Mouse (Mus musculus): ENCODE data around the gene Brip1.

Brip1 gene

GRCm38 (mm10) chr11:86158950-86159349 lies 42.0 kb downstream of the Brip1 start:
- POLR2A ChIA-PET = interaction anchor here in 1 of 4 experiments (0.6 kb wide), 1 partner anchor 800 kb away, joined by 3 read pairs; no protein-coding TSS in a partner anchor
- CTCF ChIA-PET = no interaction called here

GRCm38 (mm10) chr11:86155638-86156037 lies 45.4 kb downstream of the Brip1 start:
- CTCF ChIA-PET = no interaction called here
- POLR2A ChIA-PET = no interaction called here

- ChIA-PET POLR2A (interaction anchor here in 2 of 4 experiments (0.8 to 1.1 kb wide), 4 partner anchors 9 to 616 kb away, joined by 3 to 5 read pairs (median 4); partner anchors contain the start of genes Rps6kb1 (in 1 of the 2) and Tubd1 (in 1 of the 2)), CTCF (no interaction called here)
Measured at GRCm38 (mm10) chr11:86131324-86131723, 69.7 kb downstream of the Brip1 start.

- ChIA-PET POLR2A (interaction anchor here in 1 of 4 experiments (0.6 kb wide), 1 partner anchor 15 kb away, joined by 4 read pairs; no protein-coding TSS in a partner anchor), CTCF (interaction anchor here in 1 of 4 experiments (0.5 to 0.6 kb wide), 2 partner anchors 73 to 666 kb away, joined by 4 read pairs; no protein-coding TSS in a partner anchor)
Measured at GRCm38 (mm10) chr11:86117078-86117869, 83.7 kb downstream of the Brip1 start.

GRCm38 (mm10) chr11:86115955-86116354 lies 85.0 kb downstream of the Brip1 start:
- CTCF ChIA-PET = no interaction called here
- POLR2A ChIA-PET = no interaction called here

- ChIA-PET POLR2A (interaction anchor here in 1 of 4 experiments (1.3 kb wide), 1 partner anchor 19 kb away, joined by 5 read pairs; no protein-coding TSS in a partner anchor), CTCF (interaction anchor here in 1 of 4 experiments (0.5 kb wide), 1 partner anchor 112 kb away, joined by 3 read pairs; no protein-coding TSS in a partner anchor)
Measured at GRCm38 (mm10) chr11:86107276-86107675, 93.7 kb downstream of the Brip1 start.

GRCm38 (mm10) chr11:86106596-86106995 lies 94.4 kb downstream of the Brip1 start:
- POLR2A ChIA-PET = no interaction called here

GRCm38 (mm10) chr11:86101191-86101590 lies 99.8 kb downstream of the Brip1 start:
- ChIA-PET POLR2A (interaction anchor here in 1 of 4 experiments (0.6 kb wide), 1 partner anchor 25 kb away, joined by 3 read pairs; no protein-coding TSS in a partner anchor), CTCF (no interaction called here)

More at GRCm38 (mm10) chr11:86106596-86106995, 94.4 kb downstream of the Brip1 start:
- CTCF ChIA-PET = interaction anchor here in 1 of 4 experiments (0.5 kb wide), 1 partner anchor 252 kb away, joined by 3 read pairs; no protein-coding TSS in a partner anchor

GRCm38 (mm10) chr11:86099341-86099740 lies 101.7 kb downstream of the Brip1 start:
- POLR2A ChIA-PET = no interaction called here
- CTCF ChIA-PET = interaction anchor here in 1 of 4 experiments (0.6 kb wide), 1 partner anchor 313 kb away, joined by 3 read pairs; no protein-coding TSS in a partner anchor

GRCm38 (mm10) chr11:86088815-86089214 lies 112.2 kb downstream of the Brip1 start:
- POLR2A ChIA-PET = no interaction called here
- CTCF ChIA-PET = interaction anchor here in 1 of 4 experiments (0.5 kb wide), 1 partner anchor 269 kb away, joined by 15 read pairs; no protein-coding TSS in a partner anchor

GRCm38 (mm10) chr11:86084522-86084921 lies 116.5 kb downstream of the Brip1 start:
- ChIA-PET CTCF (interaction anchor here in 1 of 4 experiments (0.5 to 1.2 kb wide), 2 partner anchors 13 to 89 kb away, joined by 3 read pairs; no protein-coding TSS in a partner anchor), POLR2A (interaction anchor here in 1 of 4 experiments (0.5 to 1.5 kb wide), 2 partner anchors 9 to 42 kb away, joined by 5 to 6 read pairs; no protein-coding TSS in a partner anchor)

- CTCF ChIA-PET = interaction anchor here in 1 of 4 experiments (1.8 kb wide), 1 partner anchor 386 kb away, joined by 3 read pairs; no protein-coding TSS in a partner anchor
- POLR2A ChIA-PET = no interaction called here
Measured at GRCm38 (mm10) chr11:86078025-86078424, 123.0 kb downstream of the Brip1 start.

- POLR2A ChIA-PET = interaction anchor here in 1 of 4 experiments (0.7 to 1.0 kb wide), 2 partner anchors 22 to 96 kb away, joined by 3 read pairs; no protein-coding TSS in a partner anchor
- CTCF ChIA-PET = interaction anchor here in 3 of 4 experiments (0.5 to 1.8 kb wide), 6 partner anchors 87 to 387 kb away, joined by 3 to 9 read pairs (median 3); no protein-coding TSS in a partner anchor
Measured at GRCm38 (mm10) chr11:86076966-86077365, 124.0 kb downstream of the Brip1 start.

- CTCF ChIA-PET = interaction anchor here in 3 of 4 experiments (0.5 to 1.8 kb wide), 10 partner anchors 9 to 387 kb away, joined by 3 to 9 read pairs (median 4); no protein-coding TSS in a partner anchor
- POLR2A ChIA-PET = interaction anchor here in 2 of 4 experiments (0.5 to 1.5 kb wide), 7 partner anchors 8 to 490 kb away, joined by 3 to 6 read pairs (median 3); partner anchors contain the start of gene Ints2 (in 1 of the 2)
Measured at GRCm38 (mm10) chr11:86076403-86076802, 124.6 kb downstream of the Brip1 start.

- POLR2A ChIA-PET = interaction anchor here (0.5 to 1.5 kb wide), 12 partner anchors 9 to 1229 kb away, joined by 3 to 9 read pairs (median 3); partner anchors contain the start of genes Gm11444 (in 1 of the 4) and Ints2 (in 1 of the 4)
Measured at GRCm38 (mm10) chr11:86075371-86075770, 125.6 kb downstream of the Brip1 start.

GRCm38 (mm10) chr11:86068651-86069050 lies 132.3 kb downstream of the Brip1 start:
- CTCF ChIA-PET = interaction anchor here in 1 of 4 experiments (1.3 kb wide), 1 partner anchor 217 kb away, joined by 3 read pairs; no protein-coding TSS in a partner anchor
- POLR2A ChIA-PET = no interaction called here

More at GRCm38 (mm10) chr11:86075371-86075770, 125.6 kb downstream of the Brip1 start:
- CTCF ChIA-PET = interaction anchor here (0.6 to 1.3 kb wide), 16 partner anchors 8 to 1126 kb away, joined by 3 to 14 read pairs (median 4); partner anchors contain the start of gene Ints2 (in 1 of the 4)

- CTCF ChIA-PET = interaction anchor here in 3 of 4 experiments (0.6 to 1.3 kb wide), 5 partner anchors 9 to 225 kb away, joined by 3 to 6 read pairs (median 4); partner anchors contain the start of gene Gm11444 (in 1 of the 3)
- POLR2A ChIA-PET = interaction anchor here in 1 of 4 experiments (0.7 kb wide), 1 partner anchor 55 kb away, joined by 3 read pairs; no protein-coding TSS in a partner anchor
Measured at GRCm38 (mm10) chr11:86067154-86067553, 133.8 kb downstream of the Brip1 start.

- CTCF ChIA-PET = no interaction called here
- POLR2A ChIA-PET = interaction anchor here in 1 of 4 experiments (0.6 to 1.4 kb wide), 2 partner anchors 9 to 124 kb away, joined by 3 read pairs; no protein-coding TSS in a partner anchor
Measured at GRCm38 (mm10) chr11:86064881-86065280, 136.1 kb downstream of the Brip1 start.

Data from embryonic stem cell, embryonic (primary cell).